Mouse (Mus musculus): ENCODE data around the gene Gm48552.

- TF ChIP-seq CTCF (IDR thresholded peaks at IDR 0.05; ENCODE audit: low read depth) (no peak), EP300 (optimal IDR thresholded peaks at IDR 0.05) (no peak)
Observed at GRCm38 (mm10) chr10:81367207-81367495, 21.7 kb upstream of the Gm48552 start.
